Mouse (Mus musculus) mesoderm, embryonic 11.5 days (tissue): Measurements from ENCODE around the gene Fez2.

Source experiments
- DNase-seq: peaks from one replicate; pipeline ENCODE4 v3.0.0-alpha.2; 2012; ENCODE audit warnings: low read depth, low spot score

Gene Fez2

DNA sequence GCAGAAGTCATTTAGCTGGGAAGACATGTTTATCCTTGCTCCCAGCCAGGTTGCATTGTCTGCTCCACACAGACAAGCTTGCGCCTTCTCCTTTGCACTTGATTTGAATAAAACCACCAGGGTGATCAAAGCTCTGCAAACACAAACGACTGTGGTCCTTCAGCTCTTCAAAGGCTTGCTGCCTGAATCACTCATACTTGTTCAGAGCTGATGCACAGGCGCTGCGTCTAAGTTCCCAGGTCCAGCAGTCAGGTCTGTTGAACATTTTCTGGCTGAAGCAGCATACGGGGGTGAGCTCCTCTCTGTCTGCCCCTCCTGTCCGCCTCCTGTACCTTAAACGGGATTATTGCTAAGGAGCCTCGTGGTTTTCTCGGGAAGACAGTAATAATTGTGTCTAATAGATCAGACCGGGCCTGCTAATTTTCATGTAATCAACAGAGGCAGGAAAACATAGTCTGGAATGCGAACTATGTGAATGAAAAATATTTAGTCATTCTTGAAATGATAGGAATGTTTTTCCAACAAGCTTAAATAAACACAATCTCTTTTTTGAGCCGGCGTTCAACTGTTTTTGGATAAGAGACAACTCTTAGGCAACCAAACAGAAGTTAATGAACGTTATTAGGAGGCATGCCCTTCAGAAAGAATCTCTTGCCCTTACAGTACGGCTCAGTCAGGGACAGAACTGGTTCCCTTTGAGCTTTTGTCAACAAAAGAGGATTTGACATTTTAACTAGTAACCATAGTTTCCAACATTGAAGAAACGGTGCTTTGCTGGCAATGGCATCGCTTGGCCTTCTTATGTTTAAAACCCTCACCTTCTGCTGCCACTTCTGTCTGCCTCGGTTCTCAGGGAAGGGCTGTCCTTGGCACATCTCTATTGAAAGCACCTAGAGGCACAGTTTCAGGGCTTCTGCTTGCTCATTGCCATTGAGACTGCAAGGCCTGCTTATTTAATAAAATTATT lies 95.3 kb downstream of the Fez2 start:
- DNase-seq: peak; percentile 27

DNA sequence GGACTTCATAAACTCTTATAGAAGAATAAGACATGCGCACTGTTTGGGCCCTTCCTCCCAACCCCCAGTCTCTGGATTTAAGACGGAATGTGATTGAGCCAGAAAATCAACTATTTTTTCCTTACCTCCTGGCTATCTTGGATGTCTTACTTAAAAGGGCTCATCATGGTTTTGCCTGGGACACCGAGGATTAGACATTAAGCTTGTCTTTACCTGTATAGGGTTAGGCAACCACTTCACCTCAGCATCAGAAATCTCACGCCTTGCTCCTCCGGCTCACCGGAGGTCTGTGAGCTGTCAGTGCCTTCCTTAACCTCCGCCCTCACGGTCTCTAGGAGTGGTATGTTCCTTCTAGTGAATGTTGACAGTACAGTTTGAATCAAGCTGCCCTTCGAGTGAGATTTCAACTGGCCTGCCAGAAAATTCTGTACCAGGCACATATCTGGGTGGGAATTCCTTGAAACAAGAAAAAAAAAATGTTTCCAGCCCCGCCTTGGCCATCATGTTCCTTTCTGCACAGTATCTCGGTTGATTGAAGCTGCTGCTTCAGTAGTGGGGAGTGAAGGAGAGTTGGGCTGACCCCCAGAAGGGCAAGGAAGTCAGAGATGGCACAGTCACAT lies 96.6 kb downstream of the Fez2 start:
- DNase-seq: no peak
